Mouse (Mus musculus) MEL (cell line): ENCODE measurements at regions not wholly inside any gene's neighbourhood (a gene's known extent, or its start where the extent isn't known, plus 50 kb on each side); places are given as distances from the start of the nearest gene placed in this dataset.

Experiments
- CTCF ChIP-seq, 3 experiments: IDR thresholded peaks in 2 of 3; conservative IDR thresholded peaks in 1 of 3; 2 replicates each; pipeline ENCODE4 v1.5.1; 2011 to 2012; ENCODE audit warnings: low read length in 3 of 3, low read depth in 2 of 3, mild to moderate bottlenecking in 2 of 3, improper control_type of control experiment in 1 of 3, inconsistent platforms in 1 of 3, mixed read lengths in 1 of 3, moderate library complexity in 1 of 3; ENCODE audit not compliant: control insufficient read depth in 1 of 3, insufficient read depth in 1 of 3, poor library complexity in 1 of 3, severe bottlenecking in 1 of 3
- EP300 ChIP-seq, 2 experiments: IDR thresholded peaks; 2 replicates each; pipeline ENCODE4 v1.6.1; 2011; ENCODE audit warnings: improper control_type of control experiment in 2 of 2, low read length in 2 of 2, low read depth in 1 of 2, mild to moderate bottlenecking in 1 of 2
- HCFC1 ChIP-seq: IDR thresholded peaks from 2 replicates; pipeline ENCODE4 v1.6.1; 2012; ENCODE audit warnings: low read depth, mild to moderate bottlenecking, inconsistent platforms, low read length, improper control_type of control experiment, moderate library complexity
- JUND ChIP-seq: IDR thresholded peaks from 2 replicates; pipeline ENCODE4 v1.6.1; 2011; ENCODE audit warnings: low read depth, mild to moderate bottlenecking, improper control_type of control experiment, low read length
- MAFK ChIP-seq: IDR thresholded peaks from 2 replicates; pipeline ENCODE4 v1.6.1; 2011; ENCODE audit warnings: low read depth, mild to moderate bottlenecking, low read length, improper control_type of control experiment, borderline replicate concordance
- MAX ChIP-seq: IDR thresholded peaks from 2 replicates; pipeline ENCODE4 v1.6.1; 2011; ENCODE audit warnings: low read length, improper control_type of control experiment
- TBP ChIP-seq: IDR thresholded peaks from 2 replicates; pipeline ENCODE4 v1.8.0; 2011; ENCODE audit warnings: low read depth, low read length, improper control_type of control experiment
- UBTF ChIP-seq: IDR thresholded peaks from 2 replicates; pipeline ENCODE4 v1.6.1; 2012; ENCODE audit warnings: low read depth, mild to moderate bottlenecking, inconsistent platforms, low read length, improper control_type of control experiment, moderate library complexity, borderline replicate concordance; ENCODE audit not compliant: insufficient read depth
- ZMIZ1 ChIP-seq: IDR thresholded peaks from 2 replicates; pipeline ENCODE4 v1.6.1; 2012; ENCODE audit warnings: low read depth, mild to moderate bottlenecking, inconsistent platforms, low read length, improper control_type of control experiment, moderate library complexity

GRCm38 (mm10) chr14:100781882-100782281, 418.2 kb downstream of the Prr30 start:
- TF ChIP-seq HCFC1 (no peak), UBTF (no peak), MAX (no peak), MAFK (no peak), EP300 (IDR thresholded peaks at IDR 0.05; ENCODE audit: low read depth in 1 of 2, low read length in 2 of 2) (no peak), JUND (no peak), CTCF (IDR thresholded peaks at IDR 0.05 in 2 of 3, conservative IDR thresholded peaks at IDR 0.05 in 1 of 3; ENCODE audit: control insufficient read depth in 1 of 3, insufficient read depth in 1 of 3, low read depth in 2 of 3, low read length in 3 of 3, poor library complexity in 1 of 3, severe bottlenecking in 1 of 3) (no peak), ZMIZ1 (no peak), TBP (no peak)
